Comparison of ENCODE assay signal across 15 mouse cellular contexts in the genomic region with DNA sequence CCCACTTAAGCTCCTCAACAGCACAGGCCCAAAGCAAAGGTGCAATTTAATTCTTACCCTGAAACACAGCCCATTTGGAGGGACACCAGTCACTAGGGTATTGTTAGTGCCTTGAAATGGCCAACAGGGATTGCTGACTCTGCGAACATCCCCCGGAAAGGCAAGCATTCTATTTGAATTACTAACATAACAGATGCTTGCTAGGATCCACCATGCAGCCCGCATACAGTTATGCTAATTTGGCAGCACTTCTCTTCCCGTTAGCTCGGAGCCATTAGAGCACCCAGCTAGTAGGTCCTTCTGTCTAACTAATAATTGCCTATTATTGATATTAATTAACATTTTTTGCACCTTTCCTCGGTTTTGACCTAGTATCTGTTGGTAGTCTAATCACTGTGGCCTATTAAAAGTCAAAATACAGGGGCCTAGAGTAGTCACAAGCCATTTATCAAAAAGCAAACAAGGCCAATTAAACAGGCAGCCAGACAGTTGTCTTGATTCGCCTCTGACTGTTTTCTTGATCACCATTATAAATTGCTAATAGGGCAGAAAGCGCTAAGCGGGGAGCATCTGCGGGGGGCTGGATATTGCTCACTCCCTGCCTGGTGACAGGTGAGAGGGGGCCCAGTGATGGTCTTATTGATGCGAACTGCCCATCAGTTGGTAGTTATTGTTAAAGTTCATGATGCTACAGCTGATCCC.
DNase-seq lines count a peak whose midpoint lies in the region; ATAC-seq and TF ChIP-seq lines count a peak whose summit lies in the region.
"Had no signal": no experiment of that assay in that cellular context is flagged by ENCODE, and none has a peak within 500 bp of the region (broad histone marks: within the 10 kb centered on the region; RNA-seq: fewer than 3 reads in every experiment).

No protein-coding gene starts in this region.

- no peak overlapping the region for H3K9ac ChIP-seq in ES-E14 (ENCODE audit: insufficient read depth, low read depth, low read length, poor library complexity, severe bottlenecking)
- no peak overlapping the region for H3K9ac ChIP-seq in hindbrain, embryonic 13.5 days
- no peak overlapping the region for H3K9ac ChIP-seq in midbrain, embryonic 13.5 days (replicated peaks)

- peak; percentile 60 for ATAC-seq in hindbrain, embryonic 13.5 days (ENCODE audit: low FRiP score)
- peak; percentile 81 for ATAC-seq in midbrain, embryonic 13.5 days

- 0 out of 2 replicates have a peak overlapping the region, but pooled peaks have one; percentile 17 for H3K4me2 ChIP-seq in hindbrain, embryonic 13.5 days
- no peak overlapping the region for H3K4me2 ChIP-seq in midbrain, embryonic 13.5 days (replicated peaks)

- 19% methylated on average over 11 of the region's 11 CpGs for WGBS in hindbrain, embryonic 13.5 days
- 30% methylated on average over 11 of the region's 11 CpGs for whole genome bisulfite sequencing in midbrain, embryonic 13.5 days

- no peak overlapping the region for H3K4me3 ChIP-seq in ES-E14 (ENCODE audit: insufficient read depth in 1 of 2, low read depth in 1 of 2, low read length in 2 of 2, poor library complexity in 1 of 2, severe bottlenecking in 1 of 2)
- H3K4me3 ChIP-seq in hindbrain, embryonic 13.5 days: no peak overlapping the region
- no peak overlapping the region for H3K4me3 ChIP-seq in midbrain, embryonic 13.5 days (replicated peaks)
- H3K4me3 ChIP-seq: layer of hippocampus, adult 2 months; myocyte had no signal

- no peaks in the 10 kb centered on the region for H3K36me3 ChIP-seq in ES-E14 (ENCODE audit: control insufficient read depth, insufficient read depth, low read length, poor library complexity, severe bottlenecking)
- H3K36me3 ChIP-seq in hindbrain, embryonic 13.5 days: no peaks in the 10 kb centered on the region
- no peaks in the 10 kb centered on the region for H3K36me3 ChIP-seq in midbrain, embryonic 13.5 days

- H3K4me1 ChIP-seq in ES-E14 (ENCODE audit: control insufficient read depth in 2 of 2, insufficient read depth in 2 of 2, low read length in 2 of 2, poor library complexity in 1 of 2): no peaks in the 10 kb centered on the region; a peak in 1 of 4 replicates
- peaks cover 36% of the 10 kb centered on the region for H3K4me1 ChIP-seq in hindbrain, embryonic 13.5 days (replicated peaks)
- peaks cover 35% of the 10 kb centered on the region for H3K4me1 ChIP-seq in midbrain, embryonic 13.5 days (replicated peaks)

- in situ Hi-C loops in ES-E14 (cut with MboI; ENCODE audit: low sequenced_read_pairs in 2 of 2, unreplicated experiment in 2 of 2): no loop called here

- DNase-seq in ES-E14 (ENCODE audit: low read depth, low spot score): no peak
- DNase-seq in Muller cell, postnatal 12 days (ENCODE audit: inconsistent ontology term): peak; percentile 40
- DNase-seq in gastrocnemius, adult 18-20 months (ENCODE audit: low spot score): no peak
- no peak for DNase-seq in kidney, postnatal 36 days
- no peak for DNase-seq in adrenal gland, postnatal 25 days
- no peak for DNase-seq in gastrocnemius, postnatal 14 days
- DNase-seq: adrenal gland, postnatal 14 days; kidney, adult 18-20 months; right cerebral cortex, postnatal 14 days; thymus, adult 18-20 months had no signal

- intact Hi-C loops in gastrocnemius, postnatal 14 days (cut with DNase I; ENCODE audit: low total_unique reads): no loop called here

- H3K9me3 ChIP-seq in ES-E14 (ENCODE audit: control insufficient read depth, insufficient read depth, low read depth, low read length): no peaks in the 10 kb centered on the region
- H3K9me3 ChIP-seq in hindbrain, embryonic 13.5 days: no peaks in the 10 kb centered on the region
- H3K9me3 ChIP-seq in midbrain, embryonic 13.5 days: no peaks in the 10 kb centered on the region

- H3K27me3 ChIP-seq in hindbrain, embryonic 13.5 days: peaks cover 7% of the 10 kb centered on the region; the same call in 1 of the 2 replicates
- H3K27me3 ChIP-seq in midbrain, embryonic 13.5 days: peaks cover 13% of the 10 kb centered on the region; the same call in 1 of the 2 replicates

- H3K27ac ChIP-seq in ES-E14 (ENCODE audit: insufficient read depth, low read depth, low read length, poor library complexity, severe bottlenecking): no peak overlapping the region
- H3K27ac ChIP-seq in hindbrain, embryonic 13.5 days: peak overlapping the region; percentile 81
- H3K27ac ChIP-seq in midbrain, embryonic 13.5 days: peak overlapping the region; percentile 74
- H3K27ac ChIP-seq: layer of hippocampus, adult 2 months; macrophage had no signal

TF ChIP-seq in ES-E14, 5 proteins besides CTCF, POLR2A, EP300 and RAD21:
- TF ChIP-seq HCFC1 (IDR thresholded peaks at IDR 0.05; ENCODE audit: borderline replicate concordance, insufficient read depth, low read length) (no peak), MAFK (IDR thresholded peaks at IDR 0.05; ENCODE audit: insufficient read depth, low read depth, low read length) (peak; percentile 52; the same call in 1 of the 2 replicates)
